Mouse (Mus musculus) kidney, postnatal 0 days (tissue): Measurements from ENCODE around the gene Dbndd2. TPM values are rescaled to one million over a fixed set of nuclear protein-coding genes. Genes with fewer than 3 reads are reported as not detected.

ENCODE experiments used
- ATAC-seq: fragments of 200-750 bp; cut with Nextera tagmentation; replicated peaks from 2 replicates; pipeline ENCODE4 v1.8.0; 2017; ENCODE audit warnings: low read depth, moderate number of reproducible peaks, moderate TSS enrichment, moderate library complexity; ENCODE audit not compliant: low FRiP score
- DNase-seq: peaks from one replicate; pipeline ENCODE4 v3.0.0-alpha.2; 2016; ENCODE audit warnings: low spot score
- H3K27ac ChIP-seq: fragments of 300-500 bp; sonication (generic); 2 replicates; pipeline ENCODE4 v1.5.1; 2014; ENCODE audit warnings: mild to moderate bottlenecking
- H3K27me3 ChIP-seq: fragments of 300-500 bp; sonication (generic); 2 replicates; pipeline ENCODE4 v1.6.1; 2014; ENCODE audit warnings: low read length, mixed read lengths; ENCODE audit not compliant: insufficient read depth
- H3K36me3 ChIP-seq: fragments of 300-500 bp; sonication (generic); 2 replicates; pipeline ENCODE4 v1.6.1; 2014; ENCODE audit warnings: low read length, mixed read lengths; ENCODE audit not compliant: insufficient read depth
- H3K4me1 ChIP-seq: fragments of 300-500 bp; sonication (generic); replicated peaks from 2 replicates; pipeline ENCODE4 v1.6.1; 2014; ENCODE audit warnings: antibody characterized with exemption, low read length, mixed read lengths; ENCODE audit not compliant: insufficient read depth
- H3K4me2 ChIP-seq: fragments of 300-500 bp; sonication (generic); 2 replicates; pipeline ENCODE4 v1.6.1; 2014; ENCODE audit warnings: mild to moderate bottlenecking, low read length, moderate library complexity, mixed read lengths
- H3K4me3 ChIP-seq: fragments of 300-500 bp; sonication (generic); replicated peaks from 2 replicates; pipeline ENCODE4 v1.5.1; 2014; ENCODE audit warnings: low read depth, low read length
- H3K9ac ChIP-seq: fragments of 300-500 bp; sonication (generic); 2 replicates; pipeline ENCODE4 v1.6.1; 2014; ENCODE audit warnings: low read depth, low read length
- H3K9me3 ChIP-seq: fragments of 300-500 bp; sonication (generic); replicated peaks from 2 replicates; pipeline ENCODE4 v1.6.1; 2016; ENCODE audit warnings: low read length, inconsistent platforms, mixed read lengths
- CTCF ChIP-seq: IDR thresholded peaks from 2 replicates; pipeline ENCODE4 v1.5.1; 2016; ENCODE audit warnings: antibody characterized with exemption, low read depth, mild to moderate bottlenecking, moderate library complexity
- WGBS: fragments of 180-500 bp; shearing (Covaris S2); extraction: QIAGEN DNeasy Blood & Tissue Kit; methylation state at CpG from one replicate; pipeline ENCODE4 v1.1.7; 2014; 5-methylcytosine and 5-hydroxymethylcytosine counted together
- polyA plus RNA-seq: library from polyadenylated mRNA; unstranded; fragments of >200 nt; fragmentation: Nextera tagmentation; extraction: Ambion mirVana; gene quantifications from 2 replicates; pipeline ENCODE4 v1.2.1, GENCODE M21; 2015

Dbndd2 gene
- polyA plus RNA-seq, 1 experiment from 2014 or later, result 23.3 TPM

- H3K27ac ChIP-seq, result no peak overlapping the region
- H3K4me1 ChIP-seq, result no peaks in the 10 kb centered on the region
- no peak overlapping the region for H3K4me3 ChIP-seq
- no peak overlapping the region for H3K9ac ChIP-seq
- H3K9me3 ChIP-seq, result no peaks in the 10 kb centered on the region
- peak; percentile 82 for DNase-seq
- no peaks in the 10 kb centered on the region for H3K27me3 ChIP-seq
- no peak overlapping the region for H3K4me2 ChIP-seq
- TF ChIP-seq CTCF, result peak; percentile 82
- peaks cover 7% of the 10 kb centered on the region; the same call in 1 of the 2 replicates for H3K36me3 ChIP-seq
- 0 out of 2 replicates have a peak, but pooled peaks have one; percentile 30 for ATAC-seq
- WGBS, result 25% methylated on average over 10 of the region's 10 CpGs
Observed at GRCm38 (mm10) chr2:164470254-164470653, 15.7 kb upstream of the Dbndd2 start.

- Histone ChIP-seq H3K4me2 (no peak within 1 kb of the TSS), H3K9me3 (no peaks in the 10 kb centered on the region), H3K27me3 (no peaks in the 10 kb centered on the region), H3K4me1 (no peaks in the 10 kb centered on the region), H3K27ac (no peak within 1 kb of the TSS), H3K36me3 (peaks cover 8% of the 10 kb centered on the region; the same call in 1 of the 2 replicates), H3K9ac (no peak within 1 kb of the TSS), H3K4me3 (no peak within 1 kb of the TSS)
- WGBS, result 85% methylated on average over 6 of the region's 6 CpGs
- no peak for TF ChIP-seq CTCF
- ATAC-seq (no peak), DNase-seq (no peak)
Observed at GRCm38 (mm10) chr2:164473624-164474023, 12.3 kb upstream of the Dbndd2 start, which contains the start of gene Trp53tg5. Trp53tg5 (minus strand) TSS chr2:164473724.

- peak overlapping the region; percentile 88 for H3K4me3 ChIP-seq
- peak; percentile 59 for ATAC-seq
- H3K27ac ChIP-seq, result peak overlapping the region; percentile 71
- H3K4me1 ChIP-seq, result 0 out of 2 replicates have a peak, but pooled peaks cover 5% of the 10 kb centered on the region
- no peaks in the 10 kb centered on the region for H3K27me3 ChIP-seq
- peak overlapping the region; percentile 99 for H3K4me2 ChIP-seq
- no peaks in the 10 kb centered on the region for H3K9me3 ChIP-seq
- DNase-seq, result peak; percentile 72
- TF ChIP-seq CTCF, result peak; percentile 22; the same call in 1 of the 2 replicates
- peak overlapping the region; percentile 81 for H3K9ac ChIP-seq
- WGBS, result under 1% methylated on average over 58 of the region's 90 CpGs
- H3K36me3 ChIP-seq, result 0 out of 2 replicates have a peak, but pooled peaks cover 4% of the 10 kb centered on the region
Observed at GRCm38 (mm10) chr2:164486258-164487114, 580 bp downstream of the Dbndd2 start.

- DNase-seq (no peak), ATAC-seq (no peak; the same call in 1 of the 2 replicates)
- Histone ChIP-seq H3K4me1 (0 out of 2 replicates have a peak, but pooled peaks cover 5% of the 10 kb centered on the region), H3K27ac (peak overlapping the region; percentile 71; the same call in 1 of the 2 replicates), H3K4me2 (peak overlapping the region; percentile 99), H3K27me3 (no peaks in the 10 kb centered on the region), H3K9ac (peak overlapping the region; percentile 81), H3K9me3 (no peaks in the 10 kb centered on the region), H3K4me3 (peak overlapping the region; percentile 88), H3K36me3 (0 out of 2 replicates have a peak, but pooled peaks cover 4% of the 10 kb centered on the region)
- 12% methylated on average over 11 of the region's 11 CpGs for WGBS
- TF ChIP-seq CTCF, result no peak
Observed at GRCm38 (mm10) chr2:164487115-164487527, 1.2 kb downstream of the Dbndd2 start.

- Histone ChIP-seq H3K9me3 (no peaks in the 10 kb centered on the region), H3K4me3 (no peak overlapping the region), H3K4me2 (no peak overlapping the region), H3K27me3 (no peaks in the 10 kb centered on the region), H3K36me3 (0 out of 2 replicates have a peak, but pooled peaks cover 4% of the 10 kb centered on the region), H3K9ac (no peak overlapping the region), H3K4me1 (0 out of 2 replicates have a peak, but pooled peaks cover 5% of the 10 kb centered on the region), H3K27ac (no peak overlapping the region)
- TF ChIP-seq CTCF, result no peak
- WGBS, result 78% methylated on average over 9 of the region's 9 CpGs
- no peak for ATAC-seq
- DNase-seq, result no peak
Observed at GRCm38 (mm10) chr2:164487812-164488211, 1.9 kb downstream of the Dbndd2 start.

- WGBS, result 48% methylated on average over 2 of the region's 2 CpGs
- no peak overlapping the region for H3K9ac ChIP-seq
- no peak for TF ChIP-seq CTCF
- no peaks in the 10 kb centered on the region for H3K9me3 ChIP-seq
- no peak for ATAC-seq
- no peaks in the 10 kb centered on the region for H3K27me3 ChIP-seq
- H3K4me1 ChIP-seq, result peaks cover 6% of the 10 kb centered on the region
- DNase-seq, result no peak
- H3K4me2 ChIP-seq, result no peak overlapping the region
- no peak overlapping the region for H3K27ac ChIP-seq
- H3K4me3 ChIP-seq, result no peak overlapping the region
- H3K36me3 ChIP-seq, result 0 out of 2 replicates have a peak, but pooled peaks cover 4% of the 10 kb centered on the region
Observed at GRCm38 (mm10) chr2:164494126-164494525, 8.2 kb downstream of the Dbndd2 start.
